22 mouse cellular contexts compared by ENCODE assay signal in genomic region chr3:142770518-142770917, GRCm38 (mm10). TPM values are rescaled to one million over a fixed set of nuclear protein-coding genes. Genes with fewer than 3 reads are reported as not detected.
DNase-seq lines count a peak whose midpoint lies in the region; ATAC-seq and TF ChIP-seq lines count a peak whose summit lies in the region.
"Had no signal": no experiment of that assay in that cellular context is flagged by ENCODE, and none has a peak within 500 bp of the region (broad histone marks: within the 10 kb centered on the region; RNA-seq: fewer than 3 reads in every experiment).

No protein-coding gene starts in this region.

- H3K9ac ChIP-seq in liver, embryonic 13.5 days, result no peak overlapping the region; the same call in 1 of the 2 replicates
- no peak overlapping the region for H3K9ac ChIP-seq in intestine, embryonic 16.5 days (ENCODE audit: low read depth, low read length)
- H3K9ac ChIP-seq: embryonic facial prominence, embryonic 12.5 days; embryonic facial prominence, embryonic 15.5 days; forebrain, postnatal 0 days; hindbrain, embryonic 12.5 days had no signal

- WGBS in liver, embryonic 13.5 days (ENCODE audit: insufficient replicate concordance), result 22% methylated on average over 1 of the region's 1 CpGs
- 32% methylated on average over 1 of the region's 1 CpGs for WGBS in intestine, embryonic 16.5 days
- WGBS in small intestine, adult 2 months, result 17% methylated on average over 1 of the region's 1 CpGs

- H3K4me2 ChIP-seq in liver, embryonic 13.5 days, result no peak overlapping the region
- H3K4me2 ChIP-seq in intestine, embryonic 16.5 days (ENCODE audit: low read depth, low read length), result no peak overlapping the region
- H3K4me2 ChIP-seq: embryonic facial prominence, embryonic 12.5 days; embryonic facial prominence, embryonic 15.5 days; hindbrain, embryonic 12.5 days had no signal

- TF ChIP-seq CTCF in gastrocnemius, adult 2 months (IDR thresholded peaks at IDR 0.05), result no peak
- TF ChIP-seq CTCF in small intestine, adult 2 months (IDR thresholded peaks at IDR 0.05; ENCODE audit: extremely low read depth, insufficient read length, insufficient replicate concordance, low read depth, low read length), result no peak

- H3K4me1 ChIP-seq in liver, embryonic 13.5 days (replicated peaks), result peaks cover 55% of the 10 kb centered on the region
- H3K4me1 ChIP-seq in intestine, embryonic 16.5 days (ENCODE audit: control insufficient read depth, insufficient read depth, low read length), result peaks cover 13% of the 10 kb centered on the region
- H3K4me1 ChIP-seq in small intestine, adult 2 months (ENCODE audit: control insufficient read depth, insufficient read depth, insufficient read length, low read length), result peaks cover 12% of the 10 kb centered on the region; the same call in 1 of the 2 replicates

- no peak overlapping the region for H3K4me3 ChIP-seq in gastrocnemius, adult 2 months
- H3K4me3 ChIP-seq in liver, embryonic 13.5 days (replicated peaks), result no peak overlapping the region
- H3K4me3 ChIP-seq in intestine, embryonic 16.5 days (ENCODE audit: low read length), result no peak overlapping the region
- no peak overlapping the region for H3K4me3 ChIP-seq in small intestine, adult 2 months (ENCODE audit: low read depth, low read length)
- H3K4me3 ChIP-seq: embryonic facial prominence, embryonic 12.5 days; embryonic facial prominence, embryonic 15.5 days; hindbrain, embryonic 12.5 days had no signal

- peak overlapping the region; percentile 35 for H3K27ac ChIP-seq in gastrocnemius, adult 2 months
- peak overlapping the region; percentile 15; the same call in 1 of the 2 replicates for H3K27ac ChIP-seq in liver, embryonic 13.5 days
- peak overlapping the region; percentile 29 for H3K27ac ChIP-seq in intestine, embryonic 16.5 days (ENCODE audit: low read length)
- H3K27ac ChIP-seq in small intestine, adult 2 months (ENCODE audit: insufficient read depth, low read depth, low read length), result peak overlapping the region; percentile 74
- H3K27ac ChIP-seq: embryonic facial prominence, embryonic 12.5 days; embryonic facial prominence, embryonic 15.5 days; hindbrain, embryonic 12.5 days had no signal

- peaks cover 27% of the 10 kb centered on the region for H3K36me3 ChIP-seq in liver, embryonic 13.5 days
- H3K36me3 ChIP-seq in intestine, embryonic 16.5 days (ENCODE audit: control insufficient read depth, insufficient read depth, low read length), result peaks cover 3% of the 10 kb centered on the region; the same call in 1 of the 2 replicates
- H3K36me3 ChIP-seq in small intestine, adult 2 months (ENCODE audit: control insufficient read depth, insufficient read depth, low read length), result peaks cover 20% of the 10 kb centered on the region

- ATAC-seq in liver, embryonic 13.5 days (ENCODE audit: low read depth), result no peak
- ATAC-seq in intestine, embryonic 16.5 days, result peak; percentile 62
- ATAC-seq: forebrain, embryonic 14.5 days; forebrain, postnatal 0 days; hindbrain, embryonic 16.5 days had no signal

- DNase-seq in gastrocnemius, adult 2 months, result no peak
- DNase-seq in gastrocnemius, postnatal 25 days, result no peak
- no peak for DNase-seq in liver, embryonic 13.5 days
- no peak for DNase-seq in liver
- no peak for DNase-seq in c-Kit-positive CD71-positive TER-119-positive erythroid progenitor cells, embryonic 14.5 days (ENCODE audit: low spot score)
- no peak for DNase-seq in adrenal gland, postnatal 36 days
- DNase-seq: adrenal gland, adult 2 months; adrenal gland, postnatal 14 days; cerebellum, adult 18-20 months; cerebellum, adult 9-10 months; cerebellum, postnatal 14 days; forebrain, postnatal 0 days; gastrocnemius, postnatal 36 days; kidney, adult 11 months; kidney, adult 8-10 months had no signal

- no peaks in the 10 kb centered on the region for H3K27me3 ChIP-seq in liver, embryonic 13.5 days
- no peaks in the 10 kb centered on the region for H3K27me3 ChIP-seq in intestine, embryonic 16.5 days (replicated peaks; ENCODE audit: control insufficient read depth, insufficient read depth, low read length)
- H3K27me3 ChIP-seq in small intestine, adult 2 months (ENCODE audit: control insufficient read depth, insufficient read depth, low read length), result no peaks in the 10 kb centered on the region
- H3K27me3 ChIP-seq: embryonic facial prominence, embryonic 12.5 days; embryonic facial prominence, embryonic 15.5 days; hindbrain, embryonic 12.5 days had no signal

- no peak for TF ChIP-seq POLR2A in small intestine, adult 2 months (IDR thresholded peaks at IDR 0.05; ENCODE audit: low read depth, low read length)

- intact Hi-C loops in gastrocnemius, adult 2 months (cut with DNase I), result no loop called here

- no peaks in the 10 kb centered on the region for H3K9me3 ChIP-seq in liver, embryonic 13.5 days (replicated peaks)
- no peaks in the 10 kb centered on the region for H3K9me3 ChIP-seq in intestine, embryonic 16.5 days (ENCODE audit: control insufficient read depth, low read length)
- H3K9me3 ChIP-seq: embryonic facial prominence, embryonic 12.5 days; embryonic facial prominence, embryonic 15.5 days; hindbrain, embryonic 12.5 days had no signal

RNA-seq across cellular contexts. Expression of gene Gtf2b, which starts 5.7 kb away (rescaled TPM):
- total RNA-seq in gastrocnemius, adult 2 months (2021), result 10 to 100 TPM; 13.9 to 14.1 TPM
- 10 to 100 TPM; 11.9 to 12.7 TPM for total RNA-seq in gastrocnemius, postnatal 25 days (2021)
- 44.7 and 45.6 TPM in 2 replicates for polyA plus RNA-seq in liver, embryonic 13.5 days (2015; fragmentation: Nextera tagmentation; extraction: Ambion mirVana)
- polyA plus RNA-seq in intestine, embryonic 16.5 days (2015; fragmentation: Nextera tagmentation; extraction: Ambion mirVana), result 68.2 and 72.0 TPM in 2 replicates
- polyA plus RNA-seq in small intestine, adult 2 months (2012; rRNA removed), result 4.9 and 22.3 TPM in 2 replicates
- 10 to 100 TPM; 65.0 to 65.6 TPM for total RNA-seq in adrenal gland, postnatal 36 days (2021)

Comparison
In these comparisons a context has a peak if more than half of its experiments do, and no peak if none do; other contexts are left out.
1. H3K27ac ChIP-seq: peak in every context shown above with its lines; median percentile 74 in small intestine, adult 2 months; 35 in gastrocnemius, adult 2 months; 29 in intestine, embryonic 16.5 days; 15 in liver, embryonic 13.5 days.
2. RNA of gene Gtf2b, which starts 5.7 kb away (total RNA-seq): 65.0 to 65.6 TPM in adrenal gland, postnatal 36 days; 13.9 to 14.1 TPM in gastrocnemius, adult 2 months and 11.9 to 12.7 TPM in gastrocnemius, postnatal 25 days; every median in the first group is over 4 times any median in the second.